Mouse (Mus musculus): ENCODE measurements around the gene Gbp8. TPM values are rescaled to one million over a fixed set of nuclear protein-coding genes. Genes with fewer than 3 reads are reported as not detected.

Gene Gbp8
- polyA plus RNA-seq, 1 experiment = not detected

DNA sequence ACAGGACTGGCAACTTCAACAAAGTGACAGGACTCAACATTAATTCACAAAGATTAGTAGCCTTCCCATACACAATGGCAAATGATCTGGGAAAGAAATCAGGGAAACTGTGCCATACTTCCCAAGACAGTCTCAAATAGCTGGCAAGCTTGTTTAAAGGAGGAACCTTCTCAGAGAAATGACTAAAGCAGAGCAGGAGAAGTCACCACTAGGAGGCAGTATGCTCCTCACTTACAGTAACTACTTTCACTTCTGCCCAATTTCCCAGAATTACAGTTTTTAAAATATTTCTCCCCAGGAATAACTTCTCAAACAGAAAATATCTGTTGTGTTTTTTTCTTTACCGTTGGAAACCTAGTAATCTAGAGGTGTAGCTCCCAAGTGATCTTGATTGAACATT, 152.6 kb downstream of the Gbp8 start:
- Histone ChIP-seq H3K27me3 (ENCODE audit: control insufficient read depth, insufficient read depth, insufficient read length) (no peaks in the 10 kb centered on the region), H3K4me3 (ENCODE audit: insufficient read depth, poor library complexity, severe bottlenecking) (no peak overlapping the region), H3K79me3 (ENCODE audit: low read depth) (no peaks in the 10 kb centered on the region), H3ac (ENCODE audit: control insufficient read depth, insufficient read length, low read depth) (no peak overlapping the region), H3K79me2 (ENCODE audit: control insufficient read depth, insufficient read depth) (no peaks in the 10 kb centered on the region), H3K36me3 (ENCODE audit: control insufficient read depth, insufficient read depth) (no peaks in the 10 kb centered on the region)
- TF ChIP-seq MYOD1 (IDR thresholded peaks at IDR 0.05; ENCODE audit: control insufficient read depth, insufficient read length, low read depth) (no peak), CEBPB (IDR thresholded peaks at IDR 0.05; ENCODE audit: low read depth) (no peak), CTCF (IDR thresholded peaks at IDR 0.05; ENCODE audit: control insufficient read depth, insufficient read depth, insufficient read length) (no peak), MAX (IDR thresholded peaks at IDR 0.05) (no peak), FOSL1 (IDR thresholded peaks at IDR 0.05; ENCODE audit: insufficient read depth, low read length, poor library complexity, severe bottlenecking) (no peak), USF1 (IDR thresholded peaks at IDR 0.05; ENCODE audit: low read depth) (no peak), MYOG (IDR thresholded peaks at IDR 0.05; ENCODE audit: control insufficient read depth, extremely low read depth, insufficient read length) (no peak)

DNA sequence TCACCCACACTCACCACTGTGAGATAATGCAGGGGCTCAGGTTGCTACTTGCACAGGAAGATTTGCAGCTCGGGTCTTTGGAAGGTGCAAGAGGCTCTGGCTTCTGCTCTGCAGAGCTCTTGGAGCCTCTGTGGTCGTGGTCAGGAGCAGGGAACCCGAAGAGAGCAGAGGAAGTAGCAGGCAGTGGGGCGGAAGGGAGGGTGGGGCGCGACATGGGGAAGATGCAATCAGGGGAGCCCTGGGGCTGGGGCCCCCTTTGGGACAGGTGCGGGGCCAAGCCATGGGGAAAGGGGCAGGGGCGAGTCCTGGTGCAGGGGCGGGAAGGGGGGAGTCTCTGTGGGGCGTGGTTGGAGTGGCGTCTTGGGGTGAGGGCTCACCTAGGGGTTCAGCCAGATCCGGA, 156.8 kb downstream of the Gbp8 start, which contains the start of gene Abcg3:
Gene Abcg3 (minus strand): TSS at position 184 of the 400 bp plus-strand sequence.
- Histone ChIP-seq H3ac (ENCODE audit: control insufficient read depth, insufficient read length, low read depth) (no peak within 1 kb of the TSS), H3K79me2 (ENCODE audit: control insufficient read depth, insufficient read depth) (no peaks in the 10 kb centered on the region), H3K36me3 (ENCODE audit: control insufficient read depth, insufficient read depth) (no peaks in the 10 kb centered on the region), H3K27me3 (ENCODE audit: control insufficient read depth, insufficient read depth, insufficient read length) (no peaks in the 10 kb centered on the region), H3K79me3 (ENCODE audit: low read depth) (no peaks in the 10 kb centered on the region), H3K4me3 (ENCODE audit: insufficient read depth, poor library complexity, severe bottlenecking) (no peak within 1 kb of the TSS)
- TF ChIP-seq MYOG (IDR thresholded peaks at IDR 0.05; ENCODE audit: control insufficient read depth, extremely low read depth, insufficient read length) (no peak), FOSL1 (IDR thresholded peaks at IDR 0.05; ENCODE audit: insufficient read depth, low read length, poor library complexity, severe bottlenecking) (no peak), USF1 (IDR thresholded peaks at IDR 0.05; ENCODE audit: low read depth) (no peak), CEBPB (IDR thresholded peaks at IDR 0.05; ENCODE audit: low read depth) (no peak)

DNA sequence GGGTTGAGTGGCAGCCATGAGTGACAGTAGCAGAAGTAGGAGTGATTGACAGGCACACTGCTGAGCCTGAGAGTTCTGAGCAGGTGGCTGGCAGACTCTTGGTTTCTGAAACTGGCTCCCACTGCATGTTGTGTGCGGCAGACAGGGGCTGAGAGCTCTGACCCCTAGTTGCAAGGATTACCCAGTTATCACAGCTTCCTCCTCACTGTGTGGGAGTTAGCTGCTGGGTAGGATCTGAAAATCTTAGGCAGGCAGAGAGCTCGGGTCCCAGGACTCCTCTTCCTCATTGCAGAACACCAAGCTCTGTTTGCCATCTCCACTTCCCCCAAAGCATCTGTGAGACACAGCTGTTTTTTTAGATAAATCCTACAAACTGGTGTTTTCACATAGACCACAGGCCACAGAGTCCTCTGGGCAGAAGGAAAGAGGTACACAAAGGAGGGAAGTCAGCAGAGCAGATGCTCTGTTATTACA, 160.3 kb downstream of the Gbp8 start:
- Histone ChIP-seq H3K36me3 (ENCODE audit: control insufficient read depth, insufficient read depth) (no peaks in the 10 kb centered on the region), H3K4me3 (ENCODE audit: insufficient read depth, poor library complexity, severe bottlenecking) (no peak overlapping the region), H3K79me3 (ENCODE audit: low read depth) (no peaks in the 10 kb centered on the region), H3K27me3 (ENCODE audit: control insufficient read depth, insufficient read depth, insufficient read length) (no peaks in the 10 kb centered on the region), H3ac (ENCODE audit: control insufficient read depth, insufficient read length, low read depth) (no peak overlapping the region), H3K79me2 (ENCODE audit: control insufficient read depth, insufficient read depth) (no peaks in the 10 kb centered on the region)
- TF ChIP-seq MYOG (IDR thresholded peaks at IDR 0.05; ENCODE audit: control insufficient read depth, extremely low read depth, insufficient read length) = no peak
- no peak for TF ChIP-seq CEBPB (IDR thresholded peaks at IDR 0.05; ENCODE audit: low read depth)
- no peak for TF ChIP-seq CTCF (IDR thresholded peaks at IDR 0.05; ENCODE audit: control insufficient read depth, insufficient read depth, insufficient read length)
- no peak for TF ChIP-seq MAX (IDR thresholded peaks at IDR 0.05)
- TF ChIP-seq USF1 (IDR thresholded peaks at IDR 0.05; ENCODE audit: low read depth) = no peak
- no peak for TF ChIP-seq FOSL1 (IDR thresholded peaks at IDR 0.05; ENCODE audit: insufficient read depth, low read length, poor library complexity, severe bottlenecking)
- no peak for TF ChIP-seq MYOD1 (IDR thresholded peaks at IDR 0.05; ENCODE audit: control insufficient read depth, insufficient read length, low read depth)

Other genes starting within 250 kb of the Gbp8 start
- gene Abcg3, start 156.8 kb downstream of the Gbp8 start, polyA plus RNA-seq (2012; fragmentation: generic; extraction: Trizol) = not detected
- gene Gbp9, start within 50 bp of the Gbp8 start, polyA plus RNA-seq (2012; fragmentation: generic; extraction: Trizol) = not detected
- not detected for gene Gbp4, start within 50 bp of the Gbp8 start, polyA plus RNA-seq (2012; fragmentation: generic; extraction: Trizol)
- gene Gbp10, start 100.0 kb upstream of the Gbp8 start, polyA plus RNA-seq (2012; fragmentation: generic; extraction: Trizol) = 0.02 TPM
- gene Gm43302, start 154.2 kb upstream of the Gbp8 start, polyA plus RNA-seq (2012; fragmentation: generic; extraction: Trizol) = not detected
- gene Gbp6, start 154.2 kb upstream of the Gbp8 start, polyA plus RNA-seq (2012; fragmentation: generic; extraction: Trizol) = 0.01 TPM